Mouse (Mus musculus): ENCODE data around the gene Spatc1l. TPM values are rescaled to one million over a fixed set of nuclear protein-coding genes. Genes with fewer than 3 reads are reported as not detected.

Gene Spatc1l
- polyA plus RNA-seq, 1 experiment from 2014 or later = not detected

- WGBS = 67% methylated on average over 3 of the region's 3 CpGs
- Histone ChIP-seq H3K4me3 (replicated peaks; ENCODE audit: low read length) (no peak within 1 kb of the TSS), H3K36me3 (replicated peaks; ENCODE audit: control insufficient read depth, insufficient read depth) (no peaks in the 10 kb centered on the region), H3K4me2 (replicated peaks) (no peak within 1 kb of the TSS), H3K9ac (no peak within 1 kb of the TSS), H3K9me3 (ENCODE audit: control insufficient read depth, low read length) (no peaks in the 10 kb centered on the region), H3K27me3 (ENCODE audit: control insufficient read depth, insufficient read depth, low read length) (no peaks in the 10 kb centered on the region), H3K4me1 (replicated peaks; ENCODE audit: control insufficient read depth, insufficient read depth, low read length) (no peaks in the 10 kb centered on the region), H3K27ac (no peak within 1 kb of the TSS)
- ATAC-seq (ENCODE audit: low FRiP score) = no peak
- DNase-seq (ENCODE audit: low spot score) = no peak
Measured at GRCm38 (mm10) chr10:76575374-76575773, 13.3 kb downstream of the Spatc1l start, which contains the start of gene Ftcd. Gene Ftcd (plus strand): TSS chr10:76575648.

GRCm38 (mm10) chr10:76576920-76577319, 14.8 kb downstream of the Spatc1l start:
- no peak for ATAC-seq (ENCODE audit: low FRiP score)
- Histone ChIP-seq H3K36me3 (replicated peaks; ENCODE audit: control insufficient read depth, insufficient read depth) (no peaks in the 10 kb centered on the region), H3K4me3 (replicated peaks; ENCODE audit: low read length) (no peak overlapping the region)

GRCm38 (mm10) chr10:76584138-76584537, 22.1 kb downstream of the Spatc1l start:
- Histone ChIP-seq H3K9ac (no peak overlapping the region), H3K27me3 (ENCODE audit: control insufficient read depth, insufficient read depth, low read length) (no peaks in the 10 kb centered on the region), H3K4me2 (replicated peaks) (0 out of 2 replicates have a peak overlapping the region, but pooled peaks have one; percentile 15), H3K9me3 (ENCODE audit: control insufficient read depth, low read length) (no peaks in the 10 kb centered on the region), H3K4me1 (replicated peaks; ENCODE audit: control insufficient read depth, insufficient read depth, low read length) (no peaks in the 10 kb centered on the region), H3K27ac (no peak overlapping the region), H3K36me3 (replicated peaks; ENCODE audit: control insufficient read depth, insufficient read depth) (no peaks in the 10 kb centered on the region), H3K4me3 (replicated peaks; ENCODE audit: low read length) (no peak overlapping the region)
- DNase-seq (ENCODE audit: low spot score) (no peak), ATAC-seq (ENCODE audit: low FRiP score) (no peak)
- WGBS = 15% methylated on average over 10 of the region's 10 CpGs

More at GRCm38 (mm10) chr10:76576920-76577319, 14.8 kb downstream of the Spatc1l start:
- 78% methylated on average over 7 of the region's 7 CpGs for WGBS
- Histone ChIP-seq H3K4me1 (replicated peaks; ENCODE audit: control insufficient read depth, insufficient read depth, low read length) (no peaks in the 10 kb centered on the region), H3K4me2 (replicated peaks) (no peak overlapping the region), H3K27ac (no peak overlapping the region), H3K9me3 (ENCODE audit: control insufficient read depth, low read length) (no peaks in the 10 kb centered on the region), H3K27me3 (ENCODE audit: control insufficient read depth, insufficient read depth, low read length) (no peaks in the 10 kb centered on the region), H3K9ac (no peak overlapping the region)
- no peak for DNase-seq (ENCODE audit: low spot score)

GRCm38 (mm10) chr10:76586190-76586589, 24.1 kb downstream of the Spatc1l start:
- H3K4me2 ChIP-seq (replicated peaks) = no peak overlapping the region
- ATAC-seq (ENCODE audit: low FRiP score) (no peak), DNase-seq (ENCODE audit: low spot score) (no peak)
- 47% methylated on average over 1 of the region's 1 CpGs for WGBS
- no peaks in the 10 kb centered on the region for H3K27me3 ChIP-seq (ENCODE audit: control insufficient read depth, insufficient read depth, low read length)
- no peak overlapping the region for H3K9ac ChIP-seq
- no peak overlapping the region for H3K27ac ChIP-seq
- H3K4me3 ChIP-seq (replicated peaks; ENCODE audit: low read length) = no peak overlapping the region
- H3K4me1 ChIP-seq (replicated peaks; ENCODE audit: control insufficient read depth, insufficient read depth, low read length) = no peaks in the 10 kb centered on the region
- no peaks in the 10 kb centered on the region for H3K36me3 ChIP-seq (replicated peaks; ENCODE audit: control insufficient read depth, insufficient read depth)
- H3K9me3 ChIP-seq (ENCODE audit: control insufficient read depth, low read length) = no peaks in the 10 kb centered on the region

GRCm38 (mm10) chr10:76590197-76590596, 28.1 kb downstream of the Spatc1l start:
- DNase-seq (ENCODE audit: low spot score) (no peak), ATAC-seq (ENCODE audit: low FRiP score) (no peak)
- WGBS = 86% methylated on average over 11 of the region's 11 CpGs

GRCm38 (mm10) chr10:76596338-76596737, 34.3 kb downstream of the Spatc1l start:
- Histone ChIP-seq H3K9ac (no peak overlapping the region), H3K9me3 (ENCODE audit: control insufficient read depth, low read length) (no peaks in the 10 kb centered on the region), H3K27ac (no peak overlapping the region), H3K36me3 (replicated peaks; ENCODE audit: control insufficient read depth, insufficient read depth) (no peaks in the 10 kb centered on the region), H3K27me3 (ENCODE audit: control insufficient read depth, insufficient read depth, low read length) (no peaks in the 10 kb centered on the region), H3K4me1 (replicated peaks; ENCODE audit: control insufficient read depth, insufficient read depth, low read length) (no peaks in the 10 kb centered on the region), H3K4me2 (replicated peaks) (no peak overlapping the region), H3K4me3 (replicated peaks; ENCODE audit: low read length) (no peak overlapping the region)
- DNase-seq (ENCODE audit: low spot score) (no peak), ATAC-seq (ENCODE audit: low FRiP score) (no peak)
- 94% methylated on average over 31 of the region's 31 CpGs for WGBS

More at GRCm38 (mm10) chr10:76590197-76590596, 28.1 kb downstream of the Spatc1l start:
- Histone ChIP-seq H3K4me2 (replicated peaks) (no peak overlapping the region), H3K27me3 (ENCODE audit: control insufficient read depth, insufficient read depth, low read length) (no peaks in the 10 kb centered on the region), H3K36me3 (replicated peaks; ENCODE audit: control insufficient read depth, insufficient read depth) (no peaks in the 10 kb centered on the region), H3K4me3 (replicated peaks; ENCODE audit: low read length) (no peak overlapping the region), H3K9me3 (ENCODE audit: control insufficient read depth, low read length) (no peaks in the 10 kb centered on the region), H3K27ac (no peak overlapping the region), H3K4me1 (replicated peaks; ENCODE audit: control insufficient read depth, insufficient read depth, low read length) (no peaks in the 10 kb centered on the region), H3K9ac (no peak overlapping the region)

GRCm38 (mm10) chr10:76602690-76603089, 40.6 kb downstream of the Spatc1l start:
- 82% methylated on average over 3 of the region's 3 CpGs for WGBS
- no peak overlapping the region for H3K27ac ChIP-seq

GRCm38 (mm10) chr10:76612473-76612872, 50.4 kb downstream of the Spatc1l start:
- Histone ChIP-seq H3K9me3 (ENCODE audit: control insufficient read depth, low read length) (no peaks in the 10 kb centered on the region), H3K4me1 (replicated peaks; ENCODE audit: control insufficient read depth, insufficient read depth, low read length) (no peaks in the 10 kb centered on the region), H3K4me3 (replicated peaks; ENCODE audit: low read length) (no peak overlapping the region), H3K27ac (no peak overlapping the region), H3K36me3 (replicated peaks; ENCODE audit: control insufficient read depth, insufficient read depth) (no peaks in the 10 kb centered on the region), H3K4me2 (replicated peaks) (no peak overlapping the region), H3K27me3 (ENCODE audit: control insufficient read depth, insufficient read depth, low read length) (no peaks in the 10 kb centered on the region), H3K9ac (no peak overlapping the region)
- no peak for DNase-seq (ENCODE audit: low spot score)
- ATAC-seq (ENCODE audit: low FRiP score) = no peak
- WGBS = 92% methylated on average over 7 of the region's 7 CpGs

More at GRCm38 (mm10) chr10:76602690-76603089, 40.6 kb downstream of the Spatc1l start:
- Histone ChIP-seq H3K9me3 (ENCODE audit: control insufficient read depth, low read length) (no peaks in the 10 kb centered on the region), H3K36me3 (replicated peaks; ENCODE audit: control insufficient read depth, insufficient read depth) (no peaks in the 10 kb centered on the region), H3K4me3 (replicated peaks; ENCODE audit: low read length) (no peak overlapping the region), H3K4me2 (replicated peaks) (no peak overlapping the region), H3K27me3 (ENCODE audit: control insufficient read depth, insufficient read depth, low read length) (no peaks in the 10 kb centered on the region), H3K4me1 (replicated peaks; ENCODE audit: control insufficient read depth, insufficient read depth, low read length) (no peaks in the 10 kb centered on the region), H3K9ac (no peak overlapping the region)
- no peak for ATAC-seq (ENCODE audit: low FRiP score)
- DNase-seq (ENCODE audit: low spot score) = no peak
